Mouse (Mus musculus) midbrain, postnatal 0 days (tissue): ENCODE results near the gene Alg14. TPM values are rescaled to one million over a fixed set of nuclear protein-coding genes. Genes with fewer than 3 reads are reported as not detected.

ENCODE experiments used
- ATAC-seq: fragments of 200-750 bp; cut with Nextera tagmentation; 2 replicates; pipeline ENCODE4 v1.8.0; 2017; ENCODE audit warnings: moderate number of reproducible peaks, mild to moderate bottlenecking, moderate TSS enrichment, moderate library complexity; ENCODE audit not compliant: low FRiP score
- DNase-seq: peaks from one replicate; pipeline ENCODE4 v3.0.0-alpha.2; 2015; ENCODE audit warnings: low spot score
- H3K27ac ChIP-seq: fragments of 300-500 bp; sonication (generic); 2 replicates; pipeline ENCODE4 v1.5.1; 2014; ENCODE audit warnings: low read depth, mild to moderate bottlenecking, low read length, mixed read lengths
- H3K27me3 ChIP-seq: fragments of 300-500 bp; sonication (generic); 2 replicates; pipeline ENCODE4 v1.6.1; 2014; ENCODE audit warnings: low read length, control low read depth, mixed read lengths; ENCODE audit not compliant: insufficient read depth
- H3K36me3 ChIP-seq: fragments of 300-500 bp; sonication (generic); 2 replicates; pipeline ENCODE4 v1.6.1; 2014; ENCODE audit warnings: low read length, control low read depth, mixed read lengths; ENCODE audit not compliant: insufficient read depth
- H3K4me1 ChIP-seq: fragments of 300-500 bp; sonication (generic); 2 replicates; pipeline ENCODE4 v1.6.1; 2014; ENCODE audit warnings: mild to moderate bottlenecking, control low read depth, antibody characterized with exemption, low read length, mixed read lengths; ENCODE audit not compliant: insufficient read depth
- H3K4me2 ChIP-seq: fragments of 300-500 bp; sonication (generic); 2 replicates; pipeline ENCODE4 v1.6.1; 2014; ENCODE audit warnings: low read depth, mild to moderate bottlenecking, low read length, mixed read lengths; ENCODE audit not compliant: poor library complexity, severe bottlenecking
- H3K4me3 ChIP-seq: fragments of 300-500 bp; sonication (generic); 2 replicates; pipeline ENCODE4 v1.5.1; 2014; ENCODE audit warnings: low read depth, mild to moderate bottlenecking, low read length, moderate library complexity
- H3K9ac ChIP-seq: fragments of 300-500 bp; sonication (generic); replicated peaks from 2 replicates; pipeline ENCODE4 v1.6.1; 2014; ENCODE audit warnings: mild to moderate bottlenecking, low read length, moderate library complexity, mixed read lengths; ENCODE audit not compliant: poor library complexity, severe bottlenecking
- H3K9me3 ChIP-seq: fragments of 300-500 bp; sonication (generic); 2 replicates; pipeline ENCODE4 v1.6.1; 2016; ENCODE audit warnings: low read length, control low read depth
- CTCF ChIP-seq: IDR thresholded peaks from 2 replicates; pipeline ENCODE4 v1.5.1; 2016; ENCODE audit warnings: antibody characterized with exemption, mild to moderate bottlenecking
- WGBS: fragments of 180-500 bp; shearing (Covaris S2); extraction: QIAGEN DNeasy Blood & Tissue Kit; methylation state at CpG from one replicate; pipeline ENCODE4 v1.1.7; 2014; 5-methylcytosine and 5-hydroxymethylcytosine counted together
- polyA plus RNA-seq: library from polyadenylated mRNA; unstranded; fragments of >200 nt; fragmentation: Nextera tagmentation; extraction: Ambion mirVana; gene quantifications from 2 replicates; pipeline ENCODE4 v1.2.1, GENCODE M21; 2015
- total RNA-seq: library from RNA; depleted of rRNA; stranded (reverse); fragments of >200 nt; gene quantifications from 2 replicates; pipeline ENCODE4 v1.2.3, GENCODE M21; 2014

The Alg14 gene
- total and polyA plus RNA-seq, 2 experiments from 2014 or later, result 18.8 to 26.0 TPM

GRCm38 (mm10) chr3:121255501-121255900 is 36.1 kb upstream of the Alg14 start:
- DNase-seq (no peak), ATAC-seq (no peak)
- WGBS, result 94% methylated on average over 7 of the region's 7 CpGs
- no peak for TF ChIP-seq CTCF
- H3K4me3 ChIP-seq, result no peak overlapping the region
- 0 out of 2 replicates have a peak, but pooled peaks cover 5% of the 10 kb centered on the region for H3K4me1 ChIP-seq
- H3K27me3 ChIP-seq, result no peaks in the 10 kb centered on the region
- no peaks in the 10 kb centered on the region for H3K36me3 ChIP-seq
- no peak overlapping the region for H3K9ac ChIP-seq
- H3K9me3 ChIP-seq, result no peaks in the 10 kb centered on the region
- no peak overlapping the region for H3K4me2 ChIP-seq
- H3K27ac ChIP-seq, result no peak overlapping the region

GRCm38 (mm10) chr3:121256131-121256530 is 35.4 kb upstream of the Alg14 start:
- Histone ChIP-seq H3K27me3 (no peaks in the 10 kb centered on the region), H3K4me1 (no peaks in the 10 kb centered on the region), H3K4me2 (no peak overlapping the region), H3K9ac (no peak overlapping the region), H3K4me3 (no peak overlapping the region), H3K9me3 (no peaks in the 10 kb centered on the region), H3K27ac (no peak overlapping the region), H3K36me3 (no peaks in the 10 kb centered on the region)
- TF ChIP-seq CTCF, result no peak
- ATAC-seq (no peak), DNase-seq (no peak)
- WGBS, result 92% methylated on average over 8 of the region's 8 CpGs

- TF ChIP-seq CTCF, result no peak
- no peak overlapping the region for H3K27ac ChIP-seq
- WGBS, result 77% methylated on average over 10 of the region's 10 CpGs
- no peak overlapping the region for H3K4me2 ChIP-seq
- H3K27me3 ChIP-seq, result no peaks in the 10 kb centered on the region
- H3K36me3 ChIP-seq, result no peaks in the 10 kb centered on the region
- DNase-seq, result no peak
- H3K9ac ChIP-seq, result no peak overlapping the region
- H3K4me1 ChIP-seq, result no peaks in the 10 kb centered on the region
- no peak for ATAC-seq
- H3K9me3 ChIP-seq, result no peaks in the 10 kb centered on the region
- H3K4me3 ChIP-seq, result no peak overlapping the region
These were observed 34.2 kb upstream of the Alg14 start for GRCm38 (mm10) chr3:121257418-121257817.

GRCm38 (mm10) chr3:121258521-121259478 is 32.8 kb upstream of the Alg14 start:
- H3K27ac ChIP-seq, result no peak overlapping the region
- 76% methylated on average over 20 of the region's 20 CpGs for WGBS
- TF ChIP-seq CTCF, result no peak
- H3K9ac ChIP-seq, result no peak overlapping the region
- no peaks in the 10 kb centered on the region for H3K27me3 ChIP-seq
- H3K4me1 ChIP-seq, result no peaks in the 10 kb centered on the region
- DNase-seq (no peak), ATAC-seq (no peak)
- no peaks in the 10 kb centered on the region for H3K36me3 ChIP-seq
- H3K4me2 ChIP-seq, result no peak overlapping the region
- no peak overlapping the region for H3K4me3 ChIP-seq
- H3K9me3 ChIP-seq, result no peaks in the 10 kb centered on the region

GRCm38 (mm10) chr3:121260041-121260440 is 31.5 kb upstream of the Alg14 start:
- Histone ChIP-seq H3K27me3 (peaks cover 4% of the 10 kb centered on the region; the same call in 1 of the 2 replicates), H3K36me3 (no peaks in the 10 kb centered on the region), H3K27ac (no peak overlapping the region), H3K4me1 (no peaks in the 10 kb centered on the region), H3K4me2 (no peak overlapping the region), H3K9me3 (no peaks in the 10 kb centered on the region), H3K4me3 (no peak overlapping the region), H3K9ac (no peak overlapping the region)
- DNase-seq, result no peak
- no peak for TF ChIP-seq CTCF
- WGBS, result 80% methylated on average over 7 of the region's 7 CpGs
- ATAC-seq, result no peak

GRCm38 (mm10) chr3:121260831-121261230 is 30.7 kb upstream of the Alg14 start:
- WGBS, result 68% methylated on average over 1 of the region's 1 CpGs
- Histone ChIP-seq H3K36me3 (no peaks in the 10 kb centered on the region), H3K4me3 (no peak overlapping the region), H3K27ac (no peak overlapping the region), H3K9ac (no peak overlapping the region), H3K27me3 (peaks cover 4% of the 10 kb centered on the region; the same call in 1 of the 2 replicates), H3K4me1 (no peaks in the 10 kb centered on the region), H3K4me2 (no peak overlapping the region), H3K9me3 (no peaks in the 10 kb centered on the region)
- no peak for ATAC-seq
- no peak for DNase-seq
- no peak for TF ChIP-seq CTCF
